Mouse (Mus musculus) lung, adult 18-20 months (tissue): ENCODE data around the gene Hccs.
A peak's percentile ranks its signal among the peaks of the same experiment; 100 is the strongest.
"Not testable (repeated sequence)": the region's sequence is repeated elsewhere in the genome, so short reads cannot be mapped to it uniquely, and the experiment has no call there.

ENCODE experiments used
- DNase-seq, 2 experiments: peaks; one replicate each; pipeline ENCODE4 v3.0.0; 2022; ENCODE audit warnings: mixed read lengths in 2 of 2

Gene Hccs

GRCm38 (mm10) chrX:169319945-169320667 lies at the start of gene Hccs:
Gene Hccs, minus strand, starts transcription at chrX:169320372.
- DNase-seq, result peak; percentile 93 to 94

GRCm38 (mm10) chrX:169357146-169357772 lies 37.1 kb upstream of the Hccs start:
- DNase-seq, result no peak

- no peak for DNase-seq
Observed at GRCm38 (mm10) chrX:169338213-169338612, 18.0 kb upstream of the Hccs start.

- no peak for DNase-seq
Observed at GRCm38 (mm10) chrX:169337559-169337958, 17.4 kb upstream of the Hccs start.

- peak; percentile 6 to 17 for DNase-seq
Observed at GRCm38 (mm10) chrX:169332264-169332663, 12.1 kb upstream of the Hccs start.

- DNase-seq, result no peak
Observed at GRCm38 (mm10) chrX:169325929-169326595, 5.9 kb upstream of the Hccs start.

GRCm38 (mm10) chrX:169320668-169321005 lies 465 bp upstream of the Hccs start:
- DNase-seq, result not testable (repeated sequence)

- no peak for DNase-seq
Observed at GRCm38 (mm10) chrX:169319066-169319760, 959 bp downstream of the Hccs start.

GRCm38 (mm10) chrX:169308559-169308958 lies 11.6 kb downstream of the Hccs start:
- DNase-seq, result no peak

GRCm38 (mm10) chrX:169303945-169304344 lies 16.2 kb downstream of the Hccs start:
- DNase-seq, result peak in 1 of 2 experiments; percentile 29

- peak; percentile 8 to 38 for DNase-seq
Observed at GRCm38 (mm10) chrX:169302271-169303045, 17.7 kb downstream of the Hccs start.

GRCm38 (mm10) chrX:169299579-169299978 lies 20.6 kb downstream of the Hccs start:
- no peak for DNase-seq

GRCm38 (mm10) chrX:169263433-169264172 lies 56.6 kb downstream of the Hccs start:
- DNase-seq, result no peak

GRCm38 (mm10) chrX:169262212-169262611 lies 58.0 kb downstream of the Hccs start:
- DNase-seq, result no peak

GRCm38 (mm10) chrX:169261034-169261433 lies 59.1 kb downstream of the Hccs start:
- no peak for DNase-seq

GRCm38 (mm10) chrX:169256741-169257140 lies 63.4 kb downstream of the Hccs start:
- DNase-seq, result no peak

GRCm38 (mm10) chrX:169255915-169256314 lies 64.3 kb downstream of the Hccs start:
- no peak for DNase-seq

GRCm38 (mm10) chrX:169222357-169223062 lies 97.7 kb downstream of the Hccs start:
- DNase-seq, result no peak

- DNase-seq, result no peak
Observed at GRCm38 (mm10) chrX:169220064-169220463, 100.1 kb downstream of the Hccs start.

- DNase-seq, result no peak
Observed at GRCm38 (mm10) chrX:169210019-169210418, 110.2 kb downstream of the Hccs start.
